Mouse (Mus musculus): ENCODE results near the gene Macrod1. TPM values are rescaled to one million over a fixed set of nuclear protein-coding genes. Genes with fewer than 3 reads are reported as not detected.

Gene Macrod1
- polyA plus RNA-seq, 1 experiment, result 6.2 TPM

DNA sequence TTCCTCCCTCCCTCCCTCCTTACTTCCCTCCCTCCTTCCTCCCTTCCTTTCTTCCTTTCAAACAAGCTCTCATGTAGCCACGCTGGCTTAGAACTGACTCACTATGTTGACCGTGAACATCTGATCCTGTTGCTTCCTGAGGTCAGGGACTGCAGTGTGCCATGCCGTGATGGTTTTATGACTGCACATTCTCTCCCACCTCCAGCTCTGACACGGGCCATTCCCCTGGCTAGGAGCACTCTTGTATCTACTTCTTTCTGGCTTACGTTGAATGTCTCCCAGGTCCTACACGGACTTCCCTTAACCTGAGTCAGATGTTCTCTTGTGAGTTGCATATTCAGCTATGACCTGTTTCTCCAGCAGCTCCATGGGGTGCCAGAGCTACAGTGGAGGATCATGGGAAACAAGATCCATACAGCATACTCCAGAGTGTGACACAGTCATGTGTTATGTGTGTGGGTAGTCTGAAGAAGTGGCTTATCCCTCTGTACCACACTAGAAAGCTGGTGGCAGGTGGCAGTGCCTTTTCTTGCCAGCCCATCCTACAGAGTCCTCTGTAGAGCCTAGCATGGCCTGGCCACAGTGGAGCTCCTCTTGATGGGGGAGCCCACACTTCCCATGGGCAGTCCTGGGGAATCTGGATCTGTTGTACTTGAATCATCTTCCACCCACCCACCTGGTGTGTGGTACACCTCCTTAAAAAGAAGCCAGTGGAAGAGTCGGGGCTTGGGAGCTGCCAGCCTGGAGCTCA, 25.1 kb downstream of the Macrod1 start:
- 70% methylated on average over 7 of the region's 7 CpGs for WGBS
- no peaks in the 10 kb centered on the region for H3K4me1 ChIP-seq (ENCODE audit: control insufficient read depth, insufficient read depth, low read length)
- TF ChIP-seq POLR2A (IDR thresholded peaks at IDR 0.05; ENCODE audit: borderline replicate concordance, control insufficient read depth, low read depth, low read length) (no peak), CTCF (IDR thresholded peaks at IDR 0.05; ENCODE audit: control insufficient read depth, insufficient read depth, low read length) (no peak)
- no peak overlapping the region for H3K4me3 ChIP-seq (replicated peaks; ENCODE audit: control insufficient read depth, low read depth, low read length)
- no peak overlapping the region for H3K27ac ChIP-seq (ENCODE audit: control insufficient read depth, insufficient read depth, low read depth, low read length, poor library complexity)

DNA sequence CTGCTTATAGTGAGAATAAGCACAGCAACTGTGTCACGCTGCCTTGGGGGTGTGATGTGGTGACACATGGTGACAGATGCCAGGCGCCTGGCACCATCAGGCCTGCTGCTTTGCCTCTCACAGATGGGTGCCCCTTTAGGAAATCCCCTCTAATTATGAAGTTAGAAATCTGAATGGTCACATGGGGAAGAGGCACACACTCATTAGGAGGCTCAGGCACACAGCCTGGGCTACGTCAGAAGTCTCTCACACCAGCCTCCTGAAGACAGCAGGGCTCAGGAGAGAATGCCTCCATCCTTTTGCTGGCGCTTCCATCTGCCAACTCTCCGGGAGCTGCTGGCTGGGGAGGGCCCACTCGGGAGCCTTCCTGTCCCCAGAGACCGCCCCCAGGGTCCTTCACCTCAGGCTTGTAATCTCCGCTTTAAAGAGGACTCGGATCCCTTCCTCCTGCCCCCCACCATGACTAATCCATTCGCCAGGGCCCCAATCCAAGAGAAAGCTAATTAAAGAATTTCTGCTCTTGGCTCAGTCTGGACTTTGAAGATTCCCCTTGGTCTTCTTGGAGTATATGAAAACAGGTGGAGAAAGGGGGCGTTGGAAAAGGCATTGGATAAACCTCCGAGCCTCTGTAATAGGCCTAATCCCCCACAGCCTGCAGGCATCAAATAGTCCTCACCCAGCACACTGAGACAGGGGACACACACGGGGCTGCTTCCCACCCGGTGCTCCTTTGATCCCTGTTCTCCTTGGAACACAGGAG, 26.6 kb downstream of the Macrod1 start:
- H3K4me1 ChIP-seq (ENCODE audit: control insufficient read depth, insufficient read depth, low read length), result no peaks in the 10 kb centered on the region
- no peak overlapping the region for H3K4me3 ChIP-seq (replicated peaks; ENCODE audit: control insufficient read depth, low read depth, low read length)
- H3K27ac ChIP-seq (ENCODE audit: control insufficient read depth, insufficient read depth, low read depth, low read length, poor library complexity), result no peak overlapping the region
- WGBS, result 84% methylated on average over 14 of the region's 14 CpGs
- no peak for TF ChIP-seq POLR2A (IDR thresholded peaks at IDR 0.05; ENCODE audit: borderline replicate concordance, control insufficient read depth, low read depth, low read length)
- TF ChIP-seq CTCF (IDR thresholded peaks at IDR 0.05; ENCODE audit: control insufficient read depth, insufficient read depth, low read length), result no peak

- WGBS, result 65% methylated on average over 15 of the region's 15 CpGs
- Histone ChIP-seq H3K4me3 (replicated peaks; ENCODE audit: control insufficient read depth, low read depth, low read length) (no peak overlapping the region), H3K27ac (ENCODE audit: control insufficient read depth, insufficient read depth, low read depth, low read length, poor library complexity) (no peak overlapping the region; the same call in 1 of the 2 replicates), H3K4me1 (ENCODE audit: control insufficient read depth, insufficient read depth, low read length) (no peaks in the 10 kb centered on the region)
- TF ChIP-seq POLR2A (IDR thresholded peaks at IDR 0.05; ENCODE audit: borderline replicate concordance, control insufficient read depth, low read depth, low read length), result no peak
- TF ChIP-seq CTCF (IDR thresholded peaks at IDR 0.05; ENCODE audit: control insufficient read depth, insufficient read depth, low read length), result no peak
Observed at GRCm38 (mm10) chr19:7084734-7085133, 28.1 kb downstream of the Macrod1 start.

- WGBS, result 19% methylated on average over 9 of the region's 9 CpGs
- H3K4me3 ChIP-seq (replicated peaks; ENCODE audit: control insufficient read depth, low read depth, low read length), result no peak overlapping the region
- TF ChIP-seq CTCF (IDR thresholded peaks at IDR 0.05; ENCODE audit: control insufficient read depth, insufficient read depth, low read length) (no peak), POLR2A (IDR thresholded peaks at IDR 0.05; ENCODE audit: borderline replicate concordance, control insufficient read depth, low read depth, low read length) (no peak)
- no peaks in the 10 kb centered on the region for H3K4me1 ChIP-seq (ENCODE audit: control insufficient read depth, insufficient read depth, low read length)
- H3K27ac ChIP-seq (ENCODE audit: control insufficient read depth, insufficient read depth, low read depth, low read length, poor library complexity), result no peak overlapping the region
Observed at GRCm38 (mm10) chr19:7088558-7088957, 31.9 kb downstream of the Macrod1 start.

GRCm38 (mm10) chr19:7089050-7089449, 32.4 kb downstream of the Macrod1 start:
- no peak overlapping the region for H3K27ac ChIP-seq (ENCODE audit: control insufficient read depth, insufficient read depth, low read depth, low read length, poor library complexity)
- 74% methylated on average over 5 of the region's 5 CpGs for WGBS
- no peak overlapping the region for H3K4me3 ChIP-seq (replicated peaks; ENCODE audit: control insufficient read depth, low read depth, low read length)
- H3K4me1 ChIP-seq (ENCODE audit: control insufficient read depth, insufficient read depth, low read length), result no peaks in the 10 kb centered on the region
- TF ChIP-seq CTCF (IDR thresholded peaks at IDR 0.05; ENCODE audit: control insufficient read depth, insufficient read depth, low read length) (no peak), POLR2A (IDR thresholded peaks at IDR 0.05; ENCODE audit: borderline replicate concordance, control insufficient read depth, low read depth, low read length) (no peak)

DNA sequence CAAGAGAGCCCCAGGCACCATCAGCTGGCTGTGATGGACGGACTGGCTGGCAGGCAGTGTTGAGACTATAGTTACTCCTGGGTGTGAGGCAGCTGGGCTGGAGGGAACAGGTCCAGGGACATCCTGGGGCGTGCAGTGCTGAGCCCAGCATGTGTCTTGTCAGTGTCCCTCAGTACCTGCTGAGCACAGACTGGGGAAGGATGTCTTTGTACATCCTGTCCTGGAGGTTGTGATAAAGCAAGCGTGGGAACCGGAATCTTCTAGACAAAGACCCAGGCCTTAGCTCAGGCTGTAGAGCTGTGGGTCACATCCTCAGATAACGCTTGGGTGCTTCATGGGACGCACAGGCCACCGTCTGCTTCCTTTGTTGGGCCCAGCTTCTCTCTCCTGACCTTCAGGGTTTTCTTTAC, 33.2 kb downstream of the Macrod1 start:
- Histone ChIP-seq H3K4me1 (ENCODE audit: control insufficient read depth, insufficient read depth, low read length) (no peaks in the 10 kb centered on the region), H3K27ac (ENCODE audit: control insufficient read depth, insufficient read depth, low read depth, low read length, poor library complexity) (no peak overlapping the region), H3K4me3 (replicated peaks; ENCODE audit: control insufficient read depth, low read depth, low read length) (no peak overlapping the region)
- 68% methylated on average over 7 of the region's 7 CpGs for WGBS
- TF ChIP-seq CTCF (IDR thresholded peaks at IDR 0.05; ENCODE audit: control insufficient read depth, insufficient read depth, low read length) (no peak), POLR2A (IDR thresholded peaks at IDR 0.05; ENCODE audit: borderline replicate concordance, control insufficient read depth, low read depth, low read length) (no peak)

- TF ChIP-seq CTCF (IDR thresholded peaks at IDR 0.05; ENCODE audit: control insufficient read depth, insufficient read depth, low read length), result no peak
- TF ChIP-seq POLR2A (IDR thresholded peaks at IDR 0.05; ENCODE audit: borderline replicate concordance, control insufficient read depth, low read depth, low read length), result no peak
- H3K27ac ChIP-seq (ENCODE audit: control insufficient read depth, insufficient read depth, low read depth, low read length, poor library complexity), result no peak overlapping the region
- 64% methylated on average over 10 of the region's 10 CpGs for WGBS
Observed at GRCm38 (mm10) chr19:7090369-7091064, 33.9 kb downstream of the Macrod1 start.

More at GRCm38 (mm10) chr19:7090369-7091064, 33.9 kb downstream of the Macrod1 start:
- Histone ChIP-seq H3K4me1 (ENCODE audit: control insufficient read depth, insufficient read depth, low read length) (no peaks in the 10 kb centered on the region), H3K4me3 (replicated peaks; ENCODE audit: control insufficient read depth, low read depth, low read length) (no peak overlapping the region)
